Mouse (Mus musculus): Measurements from ENCODE around the gene Pigo. TPM values are rescaled to one million over a fixed set of nuclear protein-coding genes. Genes with fewer than 3 reads are reported as not detected.

The Pigo gene
- polyA plus RNA-seq, 1 experiment from 2014 or later = 16.2 TPM

DNA sequence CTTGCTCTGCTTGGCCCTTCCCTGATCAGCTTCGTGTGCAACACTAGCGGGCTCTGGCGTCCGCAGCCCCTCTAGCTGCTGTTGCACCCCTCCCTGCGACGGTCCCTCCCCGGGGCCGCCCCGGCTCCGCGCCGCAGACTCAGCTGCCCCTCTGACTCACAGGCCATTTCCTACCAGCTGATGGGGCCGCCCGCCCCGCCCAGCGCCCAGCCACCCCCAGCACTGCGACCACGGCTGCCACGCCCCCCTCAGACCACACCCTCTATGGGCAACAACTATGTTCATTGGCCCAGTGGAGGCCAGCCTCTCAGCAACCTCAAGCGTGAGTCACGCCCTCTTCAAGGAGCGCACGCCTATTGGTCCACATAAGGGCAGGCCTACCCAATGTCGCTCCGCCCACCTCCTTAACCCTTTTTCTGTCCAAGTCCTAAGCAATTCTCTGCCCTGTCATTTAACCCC is 14.5 kb upstream of the Pigo start:
- ATAC-seq (ENCODE audit: low FRiP score) (peak; percentile 92), DNase-seq (ENCODE audit: low spot score, missing footprints) (peak; percentile 98)
- peak overlapping the region; percentile 67 for H3K27ac ChIP-seq (ENCODE audit: low read depth, low read length)
- peak overlapping the region; percentile 78 for H3K4me2 ChIP-seq
- WGBS = 0% methylated on average over 25 of the region's 25 CpGs
- peaks cover 37% of the 10 kb centered on the region for H3K4me1 ChIP-seq (ENCODE audit: control insufficient read depth, insufficient read depth, low read length)
- H3K27me3 ChIP-seq (ENCODE audit: control insufficient read depth, insufficient read depth, low read length) = no peaks in the 10 kb centered on the region
- H3K9me3 ChIP-seq (ENCODE audit: control insufficient read depth, low read length) = no peaks in the 10 kb centered on the region
- peaks cover 7% of the 10 kb centered on the region for H3K36me3 ChIP-seq (ENCODE audit: control insufficient read depth, insufficient read depth, low read length)
- H3K4me3 ChIP-seq (ENCODE audit: low read depth, low read length) = peak overlapping the region; percentile 70
- peak overlapping the region; percentile 76 for H3K9ac ChIP-seq (ENCODE audit: low read length)

DNA sequence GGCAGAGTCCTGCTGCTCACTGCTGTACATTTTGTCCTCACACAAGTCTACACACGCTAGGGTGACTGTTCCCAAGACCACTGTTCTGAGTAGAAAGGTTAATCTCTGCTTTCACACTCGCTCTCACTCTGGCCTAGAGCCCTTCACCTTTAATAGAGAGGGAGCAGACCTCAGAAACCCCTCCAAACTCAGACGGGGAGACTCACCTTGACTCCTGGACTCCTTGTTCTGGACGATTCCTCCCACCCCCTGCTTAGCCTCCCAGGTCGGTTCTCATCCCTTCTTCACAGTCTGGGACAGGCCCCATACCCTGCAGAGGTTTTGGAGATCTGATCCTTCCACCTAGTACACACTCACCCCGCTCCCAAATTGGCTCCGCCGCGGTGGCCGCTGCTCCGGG is 14.0 kb upstream of the Pigo start:
- Histone ChIP-seq H3K27me3 (ENCODE audit: control insufficient read depth, insufficient read depth, low read length) (no peaks in the 10 kb centered on the region), H3K9me3 (ENCODE audit: control insufficient read depth, low read length) (no peaks in the 10 kb centered on the region), H3K4me2 (peak overlapping the region; percentile 78), H3K9ac (ENCODE audit: low read length) (peak overlapping the region; percentile 76), H3K4me3 (ENCODE audit: low read depth, low read length) (peak overlapping the region; percentile 70), H3K4me1 (ENCODE audit: control insufficient read depth, insufficient read depth, low read length) (peaks cover 33% of the 10 kb centered on the region), H3K27ac (ENCODE audit: low read depth, low read length) (peak overlapping the region; percentile 67), H3K36me3 (ENCODE audit: control insufficient read depth, insufficient read depth, low read length) (peaks cover 7% of the 10 kb centered on the region)
- 2% methylated on average over 11 of the region's 11 CpGs for WGBS
- ATAC-seq (ENCODE audit: low FRiP score) = no peak
- peak; percentile 91 for DNase-seq (ENCODE audit: low spot score, missing footprints)

DNA sequence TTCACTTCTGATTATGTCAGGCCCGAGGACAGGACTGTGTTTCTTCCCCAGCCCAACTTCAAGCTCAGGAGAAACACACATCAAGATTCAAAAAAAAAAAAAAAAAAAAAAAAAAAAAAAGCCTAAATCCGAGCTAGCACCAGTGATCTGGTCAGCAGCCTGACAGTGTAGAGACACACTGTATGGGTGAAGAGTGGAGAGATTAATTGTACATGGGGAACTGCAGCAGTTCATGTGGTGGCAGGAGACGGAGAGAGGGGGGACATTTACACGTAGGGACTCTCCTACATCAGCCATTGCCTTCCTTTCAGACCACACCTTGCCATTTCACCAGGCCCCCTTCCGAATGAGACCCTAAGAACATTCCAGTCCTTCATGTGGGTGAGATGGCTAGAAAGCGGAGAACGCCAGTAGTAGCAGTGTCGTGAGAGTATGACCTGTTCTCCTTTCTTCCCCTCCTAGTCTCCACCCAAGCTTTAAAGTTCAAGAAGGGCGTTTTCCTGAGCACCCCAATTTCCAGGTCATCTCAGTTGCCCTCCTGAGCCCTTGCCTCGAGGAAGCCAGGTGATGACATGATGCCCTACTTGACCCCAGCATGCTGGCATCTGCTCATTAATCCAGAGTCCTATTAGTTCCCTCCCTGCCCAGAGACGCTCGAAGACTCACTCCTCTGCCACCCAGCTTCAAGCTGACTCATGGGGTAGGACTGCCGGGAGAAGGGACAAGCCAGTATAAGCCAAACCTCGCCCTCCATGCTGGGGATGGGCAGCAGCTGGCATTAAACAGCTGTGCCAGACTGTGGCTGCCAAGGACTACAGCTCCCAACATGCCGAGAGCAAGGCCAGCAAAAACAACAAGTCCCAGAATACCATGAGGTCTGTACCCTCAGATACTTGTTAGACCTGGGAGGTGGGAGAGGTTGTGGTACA is 13.2 kb upstream of the Pigo start:
- Histone ChIP-seq H3K27ac (ENCODE audit: low read depth, low read length) (no peak overlapping the region; the same call in 1 of the 2 replicates), H3K4me1 (ENCODE audit: control insufficient read depth, insufficient read depth, low read length) (peaks cover 27% of the 10 kb centered on the region), H3K9me3 (ENCODE audit: control insufficient read depth, low read length) (no peaks in the 10 kb centered on the region), H3K27me3 (ENCODE audit: control insufficient read depth, insufficient read depth, low read length) (no peaks in the 10 kb centered on the region), H3K36me3 (ENCODE audit: control insufficient read depth, insufficient read depth, low read length) (peaks cover 10% of the 10 kb centered on the region), H3K4me2 (peak overlapping the region; percentile 78), H3K9ac (ENCODE audit: low read length) (peak overlapping the region; percentile 76), H3K4me3 (ENCODE audit: low read depth, low read length) (peak overlapping the region; percentile 70)
- WGBS = 64% methylated on average over 15 of the region's 15 CpGs
- ATAC-seq (ENCODE audit: low FRiP score) = no peak
- DNase-seq (ENCODE audit: low spot score, missing footprints) = no peak

DNA sequence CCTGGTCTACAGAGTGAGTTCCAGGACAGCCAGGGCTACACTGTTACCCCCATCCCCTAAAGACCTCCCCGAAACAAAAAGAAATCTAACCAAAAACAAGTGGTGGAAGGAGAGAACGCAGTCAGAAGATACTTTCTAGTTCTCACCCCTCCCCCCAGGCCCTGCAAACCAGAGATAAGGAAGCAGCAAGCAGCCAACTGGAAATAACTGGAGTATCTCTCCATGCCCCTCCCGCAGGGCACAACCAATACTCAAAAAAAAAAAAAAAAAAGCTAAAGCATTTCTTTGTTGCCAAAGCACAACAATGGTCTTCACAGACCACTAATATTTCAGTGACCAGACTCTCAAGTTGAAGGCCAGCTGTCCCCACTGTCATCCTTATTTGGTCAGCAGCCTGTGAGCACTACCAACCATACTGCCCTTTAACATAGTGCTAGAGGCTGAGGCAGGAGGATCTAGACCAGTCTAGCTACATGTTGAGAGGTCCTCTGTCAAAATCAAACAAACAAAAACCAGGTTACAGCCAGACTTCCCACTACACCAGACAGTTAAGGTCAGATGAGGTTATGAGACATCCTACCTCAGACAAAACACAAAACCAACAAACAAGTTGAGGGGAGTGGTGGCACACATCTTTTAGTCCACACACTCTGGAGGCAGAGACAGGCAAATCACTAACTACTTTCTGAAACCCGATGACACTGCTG is 12.4 kb upstream of the Pigo start:
- 73% methylated on average over 4 of the region's 4 CpGs for WGBS
- Histone ChIP-seq H3K9ac (ENCODE audit: low read length) (no peak overlapping the region), H3K27me3 (ENCODE audit: control insufficient read depth, insufficient read depth, low read length) (no peaks in the 10 kb centered on the region), H3K27ac (ENCODE audit: low read depth, low read length) (no peak overlapping the region), H3K9me3 (ENCODE audit: control insufficient read depth, low read length) (no peaks in the 10 kb centered on the region), H3K4me3 (ENCODE audit: low read depth, low read length) (no peak overlapping the region), H3K4me1 (ENCODE audit: control insufficient read depth, insufficient read depth, low read length) (peaks cover 22% of the 10 kb centered on the region), H3K36me3 (ENCODE audit: control insufficient read depth, insufficient read depth, low read length) (peaks cover 14% of the 10 kb centered on the region), H3K4me2 (no peak overlapping the region; the same call in 1 of the 2 replicates)
- DNase-seq (ENCODE audit: low spot score, missing footprints) (no peak), ATAC-seq (ENCODE audit: low FRiP score) (no peak)

DNA sequence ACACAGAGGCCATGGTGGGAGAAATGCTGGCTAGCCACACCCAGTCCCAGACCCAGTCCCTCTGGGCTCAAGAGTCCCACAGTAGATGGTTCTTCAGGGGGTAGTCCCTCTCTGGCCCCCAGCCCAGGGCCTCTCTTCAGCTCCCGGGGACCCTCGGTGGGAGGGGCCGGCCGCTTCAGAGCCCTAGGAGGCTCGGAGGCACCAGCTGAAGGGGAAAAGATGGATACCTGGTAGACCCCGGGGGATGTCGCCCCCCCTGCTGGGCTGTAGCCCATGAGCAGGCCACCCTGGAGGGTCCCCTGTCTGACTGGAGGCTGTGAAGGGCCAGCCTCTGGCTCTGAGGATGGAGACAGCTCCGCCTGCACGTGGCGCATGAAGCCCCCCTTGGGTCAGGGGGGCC is 10.7 kb upstream of the Pigo start:
- Histone ChIP-seq H3K27me3 (ENCODE audit: control insufficient read depth, insufficient read depth, low read length) (no peaks in the 10 kb centered on the region), H3K4me1 (ENCODE audit: control insufficient read depth, insufficient read depth, low read length) (peaks cover 32% of the 10 kb centered on the region), H3K36me3 (ENCODE audit: control insufficient read depth, insufficient read depth, low read length) (peaks cover 14% of the 10 kb centered on the region), H3K4me2 (no peak overlapping the region), H3K9me3 (ENCODE audit: control insufficient read depth, low read length) (no peaks in the 10 kb centered on the region), H3K4me3 (ENCODE audit: low read depth, low read length) (no peak overlapping the region), H3K9ac (ENCODE audit: low read length) (no peak overlapping the region), H3K27ac (ENCODE audit: low read depth, low read length) (no peak overlapping the region)
- DNase-seq (ENCODE audit: low spot score, missing footprints) (no peak), ATAC-seq (ENCODE audit: low FRiP score) (no peak)
- WGBS = 89% methylated on average over 10 of the region's 10 CpGs

DNA sequence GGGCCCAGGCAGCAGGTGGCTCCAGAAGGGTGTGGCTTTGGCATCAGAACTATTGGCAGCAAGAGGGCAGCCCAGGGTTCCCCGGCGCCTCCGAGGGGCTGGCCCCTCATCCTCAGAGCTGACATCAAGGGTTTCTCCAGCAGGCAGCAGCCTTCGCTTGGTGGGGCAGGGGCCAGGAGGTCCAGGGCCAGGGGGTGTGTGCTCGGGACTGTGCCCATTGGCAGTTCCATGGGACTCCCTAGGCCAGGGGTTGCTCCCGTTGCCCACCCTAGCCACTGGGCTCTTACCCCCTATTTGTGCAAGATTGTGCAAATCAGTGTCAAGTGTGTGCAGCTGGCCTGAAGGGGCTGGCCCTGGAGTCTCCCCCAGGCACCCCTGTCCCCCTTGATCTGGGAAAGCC is 10.2 kb upstream of the Pigo start:
- Histone ChIP-seq H3K36me3 (ENCODE audit: control insufficient read depth, insufficient read depth, low read length) (peaks cover 14% of the 10 kb centered on the region), H3K4me1 (ENCODE audit: control insufficient read depth, insufficient read depth, low read length) (peaks cover 29% of the 10 kb centered on the region), H3K4me2 (no peak overlapping the region), H3K27ac (ENCODE audit: low read depth, low read length) (no peak overlapping the region), H3K9me3 (ENCODE audit: control insufficient read depth, low read length) (no peaks in the 10 kb centered on the region), H3K4me3 (ENCODE audit: low read depth, low read length) (no peak overlapping the region), H3K9ac (ENCODE audit: low read length) (no peak overlapping the region), H3K27me3 (ENCODE audit: control insufficient read depth, insufficient read depth, low read length) (no peaks in the 10 kb centered on the region)
- no peak for ATAC-seq (ENCODE audit: low FRiP score)
- DNase-seq (ENCODE audit: low spot score, missing footprints) = no peak
- 86% methylated on average over 6 of the region's 6 CpGs for WGBS

GRCm38 (mm10) chr4:43033481-43033880 is 7.9 kb upstream of the Pigo start:
- no peak for DNase-seq (ENCODE audit: low spot score, missing footprints)
- Histone ChIP-seq H3K9me3 (ENCODE audit: control insufficient read depth, low read length) (no peaks in the 10 kb centered on the region), H3K36me3 (ENCODE audit: control insufficient read depth, insufficient read depth, low read length) (peaks cover 21% of the 10 kb centered on the region), H3K9ac (ENCODE audit: low read length) (no peak overlapping the region), H3K4me2 (no peak overlapping the region), H3K4me1 (ENCODE audit: control insufficient read depth, insufficient read depth, low read length) (peaks cover 18% of the 10 kb centered on the region), H3K27me3 (ENCODE audit: control insufficient read depth, insufficient read depth, low read length) (no peaks in the 10 kb centered on the region), H3K27ac (ENCODE audit: low read depth, low read length) (no peak overlapping the region), H3K4me3 (ENCODE audit: low read depth, low read length) (no peak overlapping the region)
- ATAC-seq (ENCODE audit: low FRiP score) = no peak
- WGBS = 85% methylated on average over 14 of the region's 14 CpGs

DNA sequence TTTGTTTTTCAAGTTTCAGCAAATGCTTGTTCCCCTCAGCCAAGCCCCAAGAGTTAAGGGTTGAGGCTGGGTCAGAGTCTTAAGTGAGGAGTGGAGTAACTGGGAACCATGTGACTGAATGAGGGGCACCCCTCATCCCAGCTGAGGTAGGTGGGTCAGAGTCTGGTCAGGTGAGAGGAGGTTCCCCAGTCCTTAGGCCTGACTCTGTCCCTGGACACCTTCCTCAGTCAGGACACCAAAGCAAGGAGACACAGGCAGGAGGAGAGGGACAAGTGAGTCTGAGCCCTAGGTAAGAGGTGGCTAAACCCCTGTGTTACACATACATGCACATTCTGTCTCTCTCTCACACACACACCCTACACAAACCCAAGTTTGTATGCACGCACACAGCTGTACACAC is 6.9 kb upstream of the Pigo start:
- peak overlapping the region; percentile 91 for H3K27ac ChIP-seq (ENCODE audit: low read depth, low read length)
- ATAC-seq (ENCODE audit: low FRiP score) = no peak
- 77% methylated on average over 1 of the region's 1 CpGs for WGBS
- no peak overlapping the region; the same call in 1 of the 2 replicates for H3K9ac ChIP-seq (ENCODE audit: low read length)
- no peak overlapping the region for H3K4me3 ChIP-seq (ENCODE audit: low read depth, low read length)
- H3K27me3 ChIP-seq (ENCODE audit: control insufficient read depth, insufficient read depth, low read length) = no peaks in the 10 kb centered on the region
- H3K4me2 ChIP-seq = no peak overlapping the region
- H3K36me3 ChIP-seq (ENCODE audit: control insufficient read depth, insufficient read depth, low read length) = peaks cover 21% of the 10 kb centered on the region
- H3K4me1 ChIP-seq (ENCODE audit: control insufficient read depth, insufficient read depth, low read length) = peaks cover 18% of the 10 kb centered on the region
- H3K9me3 ChIP-seq (ENCODE audit: control insufficient read depth, low read length) = no peaks in the 10 kb centered on the region
- no peak for DNase-seq (ENCODE audit: low spot score, missing footprints)

All from midbrain, embryonic 11.5 days (tissue).